Mouse (Mus musculus) forebrain, embryonic 12.5 days (tissue): ENCODE results near the gene Ifitm2. TPM values are rescaled to one million over a fixed set of nuclear protein-coding genes. Genes with fewer than 3 reads are reported as not detected.
A peak's percentile ranks its signal among the peaks of the same experiment; 100 is the strongest.

ENCODE experiments used
- ATAC-seq: fragments of 200-750 bp; cut with Nextera tagmentation; 2 replicates; pipeline ENCODE4 v1.8.0; 2017; ENCODE audit warnings: moderate TSS enrichment; ENCODE audit not compliant: low FRiP score
- H3K27ac ChIP-seq: fragments of 300-500 bp; sonication (generic); 2 replicates; pipeline ENCODE4 v1.5.1; 2016; ENCODE audit warnings: mild to moderate bottlenecking
- H3K27me3 ChIP-seq: fragments of 300-500 bp; sonication (generic); 2 replicates; pipeline ENCODE4 v1.6.1; 2016; ENCODE audit warnings: mild to moderate bottlenecking
- H3K36me3 ChIP-seq: fragments of 300-500 bp; sonication (generic); replicated peaks from 2 replicates; pipeline ENCODE4 v1.6.1; 2016; ENCODE audit warnings: mild to moderate bottlenecking
- H3K4me1 ChIP-seq: fragments of 300-500 bp; sonication (generic); 2 replicates; pipeline ENCODE4 v1.6.1; 2016
- H3K4me2 ChIP-seq: fragments of 300-500 bp; sonication (generic); 2 replicates; pipeline ENCODE4 v1.6.1; 2016; ENCODE audit warnings: mild to moderate bottlenecking, moderate library complexity
- H3K4me3 ChIP-seq: fragments of 300-500 bp; sonication (generic); replicated peaks from 2 replicates; pipeline ENCODE4 v1.5.1; 2016; ENCODE audit warnings: mild to moderate bottlenecking
- H3K9ac ChIP-seq: fragments of 300-500 bp; sonication (generic); 2 replicates; pipeline ENCODE4 v1.6.1; 2016; ENCODE audit warnings: mild to moderate bottlenecking
- H3K9me3 ChIP-seq: fragments of 300-500 bp; sonication (generic); 2 replicates; pipeline ENCODE4 v1.6.1; 2016
- WGBS: fragments of 180-500 bp; shearing (Covaris S2); methylation state at CpG from one replicate; pipeline ENCODE4 v1.1.7; 2016; 5-methylcytosine and 5-hydroxymethylcytosine counted together
- polyA plus RNA-seq: library from polyadenylated mRNA; unstranded; fragments of >200 nt; fragmentation: Nextera tagmentation; extraction: Ambion mirVana; gene quantifications from 2 replicates; pipeline ENCODE4 v1.2.1, GENCODE M21; 2016

Ifitm2 gene
- polyA plus RNA-seq, 1 experiment from 2014 or later = 217 TPM

DNA sequence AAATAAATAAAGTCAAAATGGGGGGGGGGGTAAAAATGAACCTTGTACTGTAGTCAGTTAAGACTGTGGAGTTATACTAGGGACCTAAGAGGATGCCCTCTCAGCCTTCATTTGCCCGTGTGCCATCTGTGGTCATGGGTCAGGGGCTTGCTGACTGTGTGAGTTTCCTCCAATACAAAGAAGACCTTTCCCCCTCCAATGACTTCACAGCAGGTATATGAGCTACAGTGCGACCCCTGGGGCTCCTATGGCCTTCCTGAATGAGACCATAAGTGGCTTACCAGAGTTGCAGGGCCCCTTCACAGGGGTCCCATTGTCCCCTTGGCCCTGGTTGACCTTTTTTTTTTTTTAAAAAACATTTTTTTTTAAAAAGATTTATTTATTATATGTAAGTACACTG, 5.6 kb upstream of the Ifitm2 start:
- no peak overlapping the region for H3K4me2 ChIP-seq
- no peaks in the 10 kb centered on the region for H3K9me3 ChIP-seq
- H3K9ac ChIP-seq = no peak overlapping the region
- peaks cover 10% of the 10 kb centered on the region for H3K4me1 ChIP-seq
- no peak overlapping the region for H3K4me3 ChIP-seq
- WGBS = 59% methylated on average over 2 of the region's 2 CpGs
- ATAC-seq = no peak
- H3K36me3 ChIP-seq = no peaks in the 10 kb centered on the region
- H3K27me3 ChIP-seq = peaks cover 10% of the 10 kb centered on the region; the same call in 1 of the 2 replicates
- H3K27ac ChIP-seq = no peak overlapping the region

DNA sequence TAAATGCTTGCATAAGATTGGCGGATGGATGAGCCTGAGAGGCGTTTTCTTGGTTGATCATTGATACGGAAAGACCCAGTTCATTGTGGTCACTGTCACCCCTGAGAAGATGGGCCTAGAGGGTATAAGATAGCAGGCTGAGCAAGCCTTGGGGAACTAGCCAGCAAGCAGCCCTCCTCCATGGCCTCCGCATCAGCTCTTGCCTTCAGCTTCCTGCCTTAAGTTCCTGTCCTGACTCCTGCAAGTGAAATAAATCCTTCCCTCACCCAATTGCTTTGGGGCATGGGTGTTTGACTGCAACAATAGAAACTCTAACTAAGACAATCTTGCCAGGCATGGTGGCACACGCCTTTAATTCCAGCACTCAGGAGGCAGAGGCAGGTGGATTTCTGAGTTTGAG, 4.2 kb upstream of the Ifitm2 start:
- H3K9me3 ChIP-seq = no peaks in the 10 kb centered on the region
- peaks cover 14% of the 10 kb centered on the region for H3K4me1 ChIP-seq
- H3K27me3 ChIP-seq = peaks cover 15% of the 10 kb centered on the region; the same call in 1 of the 2 replicates
- H3K4me3 ChIP-seq = no peak overlapping the region
- WGBS = 40% methylated on average over 5 of the region's 5 CpGs
- no peak overlapping the region for H3K9ac ChIP-seq
- no peak overlapping the region for H3K4me2 ChIP-seq
- ATAC-seq = no peak
- H3K27ac ChIP-seq = no peak overlapping the region
- H3K36me3 ChIP-seq = no peaks in the 10 kb centered on the region

DNA sequence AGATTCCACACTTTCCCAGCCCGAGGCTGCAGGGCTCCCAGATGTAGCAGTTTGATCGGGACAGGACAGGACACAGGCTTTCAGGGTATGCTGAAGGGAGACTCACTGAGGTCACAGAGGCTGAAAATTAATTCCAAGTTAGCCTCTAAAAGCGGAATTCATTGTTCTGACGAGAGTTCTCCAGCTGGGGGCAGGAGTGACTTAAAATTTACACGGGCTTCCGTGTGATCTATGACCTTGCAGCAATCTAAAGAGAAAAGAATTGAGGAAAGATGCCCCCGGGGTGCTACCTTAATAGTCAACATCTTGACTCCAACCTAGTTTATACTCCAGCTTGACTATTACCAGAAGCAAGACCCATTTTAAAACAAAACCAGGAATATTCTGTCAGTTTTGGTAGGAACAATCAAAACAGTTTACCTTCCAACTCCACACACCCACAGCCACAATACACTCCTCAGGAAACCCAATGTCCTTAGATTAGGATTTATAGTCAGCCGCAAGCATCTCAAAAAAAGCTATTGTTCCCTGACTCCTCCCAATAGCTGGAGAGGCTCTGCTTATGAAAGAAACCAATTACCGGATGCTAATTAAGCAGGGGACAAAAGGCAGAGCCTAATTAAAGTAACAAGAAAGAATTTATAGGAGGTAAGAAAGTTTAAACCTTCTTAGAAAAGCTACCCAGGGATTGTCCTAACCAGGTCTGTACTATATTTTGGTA, 3.6 kb upstream of the Ifitm2 start:
- peaks cover 19% of the 10 kb centered on the region for H3K4me1 ChIP-seq

DNA sequence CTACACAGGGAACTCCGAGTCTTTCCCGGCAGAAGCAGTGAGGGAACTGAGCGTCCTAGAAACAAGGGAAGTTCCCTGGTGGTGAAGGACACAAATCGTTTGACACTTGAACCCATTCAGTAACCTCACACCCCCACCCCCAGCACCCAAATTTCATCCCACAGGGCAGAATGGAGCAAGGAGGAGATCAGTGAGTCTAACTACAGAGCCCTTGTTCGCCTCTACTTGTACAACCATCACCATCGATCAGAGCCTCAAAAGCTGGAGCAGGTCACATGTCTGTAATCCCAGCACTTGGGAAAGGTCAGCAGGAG, 726 bp upstream of the Ifitm2 start:
- Histone ChIP-seq H3K4me3 (no peak overlapping the region), H3K27ac (peak overlapping the region; percentile 33; the same call in 1 of the 2 replicates)
- WGBS = 61% methylated on average over 6 of the region's 6 CpGs

More for the DNA sequence above, 3.6 kb upstream of the Ifitm2 start:
- Histone ChIP-seq H3K4me3 (no peak overlapping the region), H3K36me3 (no peaks in the 10 kb centered on the region), H3K27ac (no peak overlapping the region), H3K4me2 (0 out of 2 replicates have a peak overlapping the region, but pooled peaks have one; percentile 2), H3K9ac (no peak overlapping the region; the same call in 1 of the 2 replicates), H3K9me3 (no peaks in the 10 kb centered on the region), H3K27me3 (peaks cover 15% of the 10 kb centered on the region; the same call in 1 of the 2 replicates)
- WGBS = 2% methylated on average over 9 of the region's 9 CpGs
- ATAC-seq = no peak

DNA sequence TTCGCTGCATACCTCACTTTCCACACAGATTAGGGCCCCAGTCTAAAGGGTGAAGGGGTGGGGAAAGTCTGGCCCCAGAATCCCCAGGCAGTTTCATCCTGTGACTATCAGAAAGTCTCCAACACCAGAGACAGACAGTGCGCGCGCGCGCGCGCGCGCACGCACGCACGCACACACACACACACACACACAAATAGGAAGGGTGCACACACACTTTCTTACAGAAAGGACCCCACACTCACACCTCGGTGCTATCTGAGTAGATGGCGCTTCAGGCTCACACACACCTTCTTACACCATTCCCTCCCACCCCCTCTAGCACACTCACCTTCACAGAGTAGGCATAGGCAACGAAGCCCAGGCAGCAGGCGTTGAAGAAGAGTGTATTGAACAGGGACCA, 445 bp downstream of the Ifitm2 start:
- ATAC-seq = peak; percentile 27; the same call in 1 of the 2 replicates
- WGBS = 17% methylated on average over 17 of the region's 17 CpGs
- Histone ChIP-seq H3K4me1 (peaks cover 34% of the 10 kb centered on the region), H3K4me2 (peak overlapping the region; percentile 59), H3K27ac (no peak overlapping the region), H3K4me3 (peak overlapping the region; percentile 36), H3K36me3 (no peaks in the 10 kb centered on the region), H3K9me3 (no peaks in the 10 kb centered on the region), H3K9ac (peak overlapping the region; percentile 51; the same call in 1 of the 2 replicates), H3K27me3 (peaks cover 15% of the 10 kb centered on the region; the same call in 1 of the 2 replicates)

More for the DNA sequence above, 726 bp upstream of the Ifitm2 start:
- peaks cover 24% of the 10 kb centered on the region for H3K4me1 ChIP-seq
- H3K27me3 ChIP-seq = peaks cover 15% of the 10 kb centered on the region; the same call in 1 of the 2 replicates
- H3K9me3 ChIP-seq = no peaks in the 10 kb centered on the region
- no peak overlapping the region for H3K4me2 ChIP-seq
- no peaks in the 10 kb centered on the region for H3K36me3 ChIP-seq
- H3K9ac ChIP-seq = no peak overlapping the region
- ATAC-seq = no peak

DNA sequence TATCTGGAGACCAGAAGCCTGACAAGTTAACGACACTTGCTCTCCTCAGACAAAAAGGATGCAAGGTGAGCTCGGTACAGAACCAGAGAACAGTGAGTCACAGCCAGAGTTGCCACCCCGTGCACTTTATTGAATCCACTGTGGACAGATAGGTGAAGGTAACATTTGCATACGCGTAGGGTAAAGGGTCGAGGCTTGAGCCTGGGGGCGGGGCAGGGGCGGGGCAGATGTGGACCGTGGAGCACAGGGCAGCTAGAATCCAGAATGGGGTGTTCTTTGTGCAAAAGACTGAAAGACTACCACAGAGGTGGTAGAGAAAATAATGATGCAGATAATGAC, 1.1 kb downstream of the Ifitm2 start:
- H3K9ac ChIP-seq = 0 out of 2 replicates have a peak overlapping the region, but pooled peaks have one; percentile 51
- no peak for ATAC-seq
- H3K4me3 ChIP-seq = peak overlapping the region; percentile 36
- WGBS = 13% methylated on average over 9 of the region's 9 CpGs
- H3K27ac ChIP-seq = no peak overlapping the region
- peak overlapping the region; percentile 59 for H3K4me2 ChIP-seq
- H3K36me3 ChIP-seq = no peaks in the 10 kb centered on the region
- H3K4me1 ChIP-seq = peaks cover 39% of the 10 kb centered on the region
- H3K9me3 ChIP-seq = no peaks in the 10 kb centered on the region
- peaks cover 15% of the 10 kb centered on the region; the same call in 1 of the 2 replicates for H3K27me3 ChIP-seq

DNA sequence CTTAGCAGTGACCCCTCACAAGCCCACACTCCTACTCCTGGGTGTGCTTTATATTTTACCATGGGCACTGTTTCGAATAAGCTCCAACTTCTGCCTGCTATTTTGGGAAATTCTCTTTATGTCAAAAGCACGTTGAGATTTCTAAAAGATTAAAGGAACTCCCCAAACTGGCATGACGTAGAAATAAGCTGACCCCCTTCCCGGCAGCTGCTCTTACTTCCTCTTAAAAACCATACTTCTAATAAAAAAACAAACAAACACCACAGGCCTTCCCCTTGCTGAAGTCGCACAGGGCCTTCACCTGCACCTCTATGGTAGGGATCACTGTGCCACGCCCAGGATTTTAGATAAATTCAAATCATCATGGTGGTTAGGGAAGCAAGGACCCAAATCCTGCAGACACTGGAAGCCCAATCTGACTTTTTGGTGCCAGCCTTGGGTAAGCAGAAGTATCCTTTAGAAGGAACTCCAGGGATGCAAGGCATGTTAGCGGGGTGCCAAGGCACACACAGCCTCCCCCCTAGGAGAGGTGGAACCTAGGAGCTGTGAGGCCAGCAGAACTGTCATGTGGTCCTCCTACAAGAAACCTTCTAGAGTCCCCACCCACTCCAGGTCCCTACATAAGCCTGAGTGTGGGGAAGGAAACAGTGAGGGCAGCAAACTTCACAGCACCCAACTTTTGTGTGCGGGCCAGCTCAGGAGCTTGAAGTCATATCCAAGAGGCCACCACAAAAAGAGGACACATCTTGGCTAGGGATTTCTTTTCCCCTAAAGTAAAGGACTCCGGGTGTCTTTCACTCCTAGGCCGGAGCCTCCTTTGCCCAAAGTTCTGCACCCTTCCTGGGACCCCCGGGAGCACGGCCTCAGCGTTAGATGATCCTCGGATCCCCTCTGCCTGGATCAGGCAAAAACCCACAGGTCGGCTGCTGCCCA, 1.7 kb downstream of the Ifitm2 start:
- Histone ChIP-seq H3K27me3 (peaks cover 15% of the 10 kb centered on the region; the same call in 1 of the 2 replicates), H3K36me3 (no peaks in the 10 kb centered on the region), H3K27ac (no peak overlapping the region), H3K4me1 (peaks cover 33% of the 10 kb centered on the region), H3K4me3 (peak overlapping the region; percentile 36), H3K9ac (0 out of 2 replicates have a peak overlapping the region, but pooled peaks have one; percentile 51), H3K9me3 (no peaks in the 10 kb centered on the region), H3K4me2 (peak overlapping the region; percentile 59)
- WGBS = 68% methylated on average over 15 of the region's 15 CpGs
- no peak for ATAC-seq

DNA sequence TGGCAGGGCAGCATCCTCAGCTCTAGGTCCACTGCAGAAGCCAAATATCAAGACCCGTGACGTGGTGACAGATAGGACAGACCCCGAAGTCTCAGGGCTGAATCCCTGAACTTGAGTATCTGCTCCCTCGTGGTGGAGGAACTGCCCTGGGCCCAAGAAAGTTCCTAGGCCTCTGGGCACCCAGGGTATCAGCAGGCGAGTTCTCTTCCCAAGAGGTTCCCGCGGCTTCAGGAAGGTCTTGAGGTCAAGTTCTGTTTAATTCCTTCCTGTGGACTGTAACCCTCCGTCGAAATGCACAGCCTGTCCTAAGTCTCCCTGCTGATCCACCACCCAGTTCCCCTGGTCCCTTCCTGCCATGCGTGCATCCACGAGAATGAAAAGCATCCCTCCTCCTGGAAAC, 2.7 kb downstream of the Ifitm2 start:
- peaks cover 9% of the 10 kb centered on the region; the same call in 1 of the 2 replicates for H3K27me3 ChIP-seq
- no peak overlapping the region for H3K9ac ChIP-seq
- H3K4me2 ChIP-seq = no peak overlapping the region
- WGBS = 87% methylated on average over 11 of the region's 11 CpGs
- no peak overlapping the region for H3K27ac ChIP-seq
- no peak for ATAC-seq
- no peak overlapping the region for H3K4me3 ChIP-seq
- H3K9me3 ChIP-seq = no peaks in the 10 kb centered on the region
- H3K36me3 ChIP-seq = 0 out of 2 replicates have a peak, but pooled peaks cover 3% of the 10 kb centered on the region
- H3K4me1 ChIP-seq = peaks cover 30% of the 10 kb centered on the region

DNA sequence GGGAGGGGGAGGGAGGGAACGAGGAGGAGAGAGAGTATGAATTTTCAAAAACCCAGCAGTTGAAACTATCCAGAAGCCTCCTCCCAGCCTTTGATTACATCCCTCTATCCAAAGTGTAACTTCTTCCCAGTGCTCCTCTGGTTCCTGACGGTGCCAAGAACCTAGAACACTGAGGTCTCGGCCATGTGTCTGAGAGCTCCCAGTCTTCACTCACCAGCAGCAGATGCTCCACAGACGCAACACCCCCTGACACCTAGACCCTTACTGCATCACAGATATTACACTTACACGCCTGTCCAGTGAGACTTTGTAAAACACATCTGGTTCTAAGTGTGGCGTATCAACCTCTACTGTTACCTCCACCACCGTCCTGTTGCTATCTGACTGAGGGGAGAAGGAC, 3.3 kb downstream of the Ifitm2 start:
- H3K27ac ChIP-seq = no peak overlapping the region
- H3K9me3 ChIP-seq = no peaks in the 10 kb centered on the region
- H3K4me1 ChIP-seq = peaks cover 30% of the 10 kb centered on the region
- WGBS = 87% methylated on average over 7 of the region's 7 CpGs
- 0 out of 2 replicates have a peak, but pooled peaks cover 6% of the 10 kb centered on the region for H3K36me3 ChIP-seq
- no peak for ATAC-seq
- H3K4me3 ChIP-seq = no peak overlapping the region
- peaks cover 7% of the 10 kb centered on the region; the same call in 1 of the 2 replicates for H3K27me3 ChIP-seq
- H3K4me2 ChIP-seq = no peak overlapping the region
- H3K9ac ChIP-seq = no peak overlapping the region

DNA sequence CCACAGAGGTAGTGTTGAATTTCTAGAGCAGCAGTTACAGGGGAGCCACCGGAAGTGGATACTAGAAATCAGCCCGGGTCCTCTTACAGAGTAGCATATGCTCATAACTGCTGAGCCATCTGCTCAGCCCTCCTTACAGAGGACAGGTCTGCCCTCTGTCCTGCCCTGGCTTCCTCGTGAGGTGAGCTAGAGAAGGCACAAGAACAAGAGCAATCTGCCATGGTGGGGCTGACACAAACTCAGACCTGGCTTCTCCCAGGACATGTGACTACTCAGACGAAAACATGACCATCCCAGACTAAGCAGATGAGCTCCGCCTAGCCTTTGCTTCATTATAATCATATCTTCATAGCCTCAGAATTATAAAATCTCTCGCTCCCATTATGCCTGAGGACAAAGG, 4.0 kb downstream of the Ifitm2 start:
- Histone ChIP-seq H3K27ac (no peak overlapping the region), H3K4me2 (no peak overlapping the region), H3K4me1 (peaks cover 30% of the 10 kb centered on the region), H3K9ac (no peak overlapping the region), H3K27me3 (peaks cover 7% of the 10 kb centered on the region; the same call in 1 of the 2 replicates), H3K36me3 (0 out of 2 replicates have a peak, but pooled peaks cover 9% of the 10 kb centered on the region), H3K9me3 (no peaks in the 10 kb centered on the region), H3K4me3 (no peak overlapping the region)
- 86% methylated on average over 6 of the region's 6 CpGs for WGBS
- ATAC-seq = no peak

DNA sequence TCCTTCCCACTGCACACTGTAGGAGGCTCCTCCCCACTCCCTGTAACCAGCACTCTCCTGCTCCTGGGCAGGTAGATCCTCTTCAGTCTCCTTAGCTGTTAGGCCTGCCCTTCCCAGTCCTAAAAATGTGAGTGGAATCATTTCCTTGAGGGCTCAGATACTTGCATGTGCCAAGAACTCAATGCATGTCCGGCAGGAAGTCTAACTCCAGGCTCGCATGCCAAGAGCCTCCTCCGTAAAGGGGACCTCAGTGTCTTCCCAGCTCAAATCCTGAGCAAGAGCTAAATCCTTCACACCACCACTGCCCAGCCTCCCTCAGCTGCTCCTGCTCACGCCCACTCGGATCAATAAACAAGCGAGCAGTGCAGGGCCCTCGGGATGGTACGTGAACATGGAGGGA, 4.7 kb downstream of the Ifitm2 start:
- H3K27me3 ChIP-seq = peaks cover under 1% of the 10 kb centered on the region; the same call in 1 of the 2 replicates
- ATAC-seq = no peak
- H3K36me3 ChIP-seq = peaks cover 12% of the 10 kb centered on the region; the same call in 1 of the 2 replicates
- 66% methylated on average over 8 of the region's 8 CpGs for WGBS
- no peaks in the 10 kb centered on the region for H3K9me3 ChIP-seq
- H3K4me3 ChIP-seq = no peak overlapping the region
- H3K27ac ChIP-seq = no peak overlapping the region
- H3K4me2 ChIP-seq = no peak overlapping the region
- H3K9ac ChIP-seq = no peak overlapping the region
- peaks cover 30% of the 10 kb centered on the region for H3K4me1 ChIP-seq
